Mouse (Mus musculus): Measurements from ENCODE around the gene Zbtb2.

DNA sequence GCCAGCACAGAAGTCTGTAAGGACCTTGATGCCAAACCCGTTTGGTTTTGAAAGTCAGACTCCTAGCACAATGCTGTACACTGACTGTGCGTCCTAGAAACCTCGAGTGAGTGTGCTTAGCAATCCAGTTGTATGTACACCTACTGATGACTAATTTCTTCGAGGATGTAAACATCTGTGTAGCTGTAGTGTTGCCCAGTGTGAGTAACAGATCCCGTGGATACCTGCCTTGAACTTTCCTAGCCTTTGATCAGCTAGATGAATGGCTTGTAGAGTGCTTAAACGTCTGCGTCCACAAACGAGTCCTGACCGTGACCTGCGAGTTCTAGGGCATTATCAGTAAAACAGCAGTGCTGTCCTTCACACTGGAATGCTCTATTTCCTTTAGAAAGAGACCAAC is 1.1 kb upstream of the Zbtb2 start:
- TF ChIP-seq POLR2A (IDR thresholded peaks at IDR 0.05; ENCODE audit: insufficient read depth, low read depth, low read length) (no peak), CTCF (IDR thresholded peaks at IDR 0.05; ENCODE audit: insufficient read depth, low read depth, low read length) (no peak)

Data from olfactory bulb, adult 2 months (tissue).